In genomic region chr9:106280386-106280785, GRCm38 (mm10) we compare ENCODE assay signal across 8 mouse cellular contexts. TPM values are rescaled to one million over a fixed set of nuclear protein-coding genes. Genes with fewer than 3 reads are reported as not detected.
DNase-seq lines count a peak whose midpoint lies in the region; ATAC-seq and TF ChIP-seq lines count a peak whose summit lies in the region.

No protein-coding gene starts in this region.

- no peak overlapping the region; the same call in 1 of the 2 replicates for H3K27ac ChIP-seq in forebrain, embryonic 11.5 days (ENCODE audit: low read depth, low read length)
- H3K27ac ChIP-seq in macrophage, result peak overlapping the region; percentile 71
- H3K27ac ChIP-seq in small intestine, adult 2 months (ENCODE audit: insufficient read depth, low read depth, low read length), result peak overlapping the region; percentile 86

- no peaks in the 10 kb centered on the region for H3K27me3 ChIP-seq in forebrain, embryonic 11.5 days (ENCODE audit: control insufficient read depth, insufficient read depth, low read length)
- no peaks in the 10 kb centered on the region for H3K27me3 ChIP-seq in small intestine, adult 2 months (ENCODE audit: control insufficient read depth, insufficient read depth, low read length)

- peak; percentile 49 for ATAC-seq in cerebellum, adult (ENCODE audit: insufficient number of reproducible peaks, low FRiP score, low TSS enrichment)
- peak; percentile 40 for ATAC-seq in forebrain, embryonic 11.5 days (replicated peaks; ENCODE audit: low FRiP score)

- H3K4me1 ChIP-seq in forebrain, embryonic 11.5 days (replicated peaks; ENCODE audit: control insufficient read depth, insufficient read depth, low read length), result peaks cover 7% of the 10 kb centered on the region; the same call in 1 of the 2 replicates
- H3K4me1 ChIP-seq in small intestine, adult 2 months (ENCODE audit: control insufficient read depth, insufficient read depth, insufficient read length, low read length), result peaks cover 5% of the 10 kb centered on the region; the same call in 1 of the 2 replicates

- H3K4me3 ChIP-seq in forebrain, embryonic 11.5 days (ENCODE audit: low read depth, low read length), result peak overlapping the region; percentile 69
- H3K4me3 ChIP-seq in macrophage (ENCODE audit: inconsistent target), result peak overlapping the region; percentile 82
- peak overlapping the region; percentile 75 for H3K4me3 ChIP-seq in small intestine, adult 2 months (ENCODE audit: low read depth, low read length)

- 1% methylated on average over 14 of the region's 14 CpGs for WGBS in forebrain, embryonic 11.5 days
- WGBS in macrophage (ENCODE audit: missing documents), result under 1% methylated on average over 14 of the region's 14 CpGs
- under 1% methylated on average over 14 of the region's 14 CpGs for WGBS in small intestine, adult 2 months

- intact Hi-C loops in heart, postnatal 14 days (cut with DNase I), result loop anchor here (2.0 kb wide), 1 partner anchor 68 kb away; no protein-coding TSS in a partner anchor

- H3K9ac ChIP-seq in forebrain, embryonic 11.5 days (ENCODE audit: low read length), result peak overlapping the region; percentile 69

- H3K9me3 ChIP-seq in forebrain, embryonic 11.5 days (ENCODE audit: control insufficient read depth, low read length), result no peaks in the 10 kb centered on the region

- TF ChIP-seq POLR2A in small intestine, adult 2 months (IDR thresholded peaks at IDR 0.05; ENCODE audit: low read depth, low read length), result no peak

- H3K36me3 ChIP-seq in forebrain, embryonic 11.5 days (ENCODE audit: control insufficient read depth, insufficient read depth, low read length), result no peaks in the 10 kb centered on the region
- H3K36me3 ChIP-seq in macrophage (ENCODE audit: inconsistent target), result peaks cover 4% of the 10 kb centered on the region; the same call in 1 of the 2 replicates
- H3K36me3 ChIP-seq in small intestine, adult 2 months (ENCODE audit: control insufficient read depth, insufficient read depth, low read length), result 0 out of 2 replicates have a peak, but pooled peaks cover 1% of the 10 kb centered on the region

- TF ChIP-seq CTCF in small intestine, adult 2 months (IDR thresholded peaks at IDR 0.05; ENCODE audit: extremely low read depth, insufficient read length, insufficient replicate concordance, low read depth, low read length), result peak; percentile 90; the same call in 1 of the 2 replicates

- peak overlapping the region; percentile 79 for H3K4me2 ChIP-seq in forebrain, embryonic 11.5 days (ENCODE audit: low read depth, low read length, severe bottlenecking)

- H3K79me2 ChIP-seq in macrophage (ENCODE audit: inconsistent target), result peaks cover 9% of the 10 kb centered on the region; the same call in 1 of the 2 replicates

- DNase-seq in layer of hippocampus, adult 11-12 months (ENCODE audit: low spot score), result peak; percentile 59
- DNase-seq in layer of hippocampus, postnatal 25 days (ENCODE audit: extremely low spot score in 1 of 2, low spot score in 1 of 2), result no peak
- peak; percentile 69 for DNase-seq in forebrain, embryonic 11.5 days (ENCODE audit: low spot score)
- peak; percentile 54 to 65 for DNase-seq in heart, postnatal 14 days
- peak; percentile 75 to 83 for DNase-seq in kidney, postnatal 36 days

RNA-seq across cellular contexts. Expression of gene Poc1a, which starts 0.5 kb away (rescaled TPM):
- 10 to 100 TPM; 11.7 to 13.0 TPM for total RNA-seq in layer of hippocampus, postnatal 25 days (2021)
- 32.5 and 34.9 TPM in 2 replicates for polyA plus RNA-seq in forebrain, embryonic 11.5 days (2014; fragmentation: Nextera tagmentation; extraction: Ambion mirVana)
- 1 to 10 TPM; 4.3 to 4.8 TPM for total RNA-seq in heart, postnatal 14 days (2021)
- 1 to 10 TPM; 1.9 to 9.1 (median 4.5) TPM for total RNA-seq in macrophage (2018; cell fraction: chromatin; rRNA removed)
- 1 to 10 TPM; 2.2 to 5.2 (median 3.6) TPM for total RNA-seq in macrophage (2018; cell fraction: cytosol; rRNA removed)
- total RNA-seq in macrophage (2018; cell fraction: nucleus; rRNA removed), result 1 to 10 TPM; 1.0 to 5.8 (median 2.6) TPM
- polyA plus RNA-seq in macrophage (2018), result 2.7 to 6.4 TPM (median 3.5 TPM) in 3 replicates
- polyA plus RNA-seq in small intestine, adult 2 months (2012; rRNA removed), result 6.5 and 14.9 TPM in 2 replicates

RNA-seq across cellular contexts. Expression of gene Alas1, which starts 31.9 kb away (rescaled TPM):
- total RNA-seq in layer of hippocampus, postnatal 25 days (2021), result 100 to 1,000 TPM; 147 to 151 TPM
- polyA plus RNA-seq in forebrain, embryonic 11.5 days (2014; fragmentation: Nextera tagmentation; extraction: Ambion mirVana), result 81.9 and 89.2 TPM in 2 replicates
- 100 to 1,000 TPM; 562 to 652 TPM for total RNA-seq in heart, postnatal 14 days (2021)
- 100 to 1,000 TPM in 8 of 26 experiments, 10 to 100 TPM in 18; 27.9 to 189 (median 89.2) TPM for total RNA-seq in macrophage (2018; cell fraction: chromatin; rRNA removed)
- total RNA-seq in macrophage (2018; cell fraction: cytosol; rRNA removed), result 100 to 1,000 TPM; 113 to 192 (median 160) TPM
- 100 to 1,000 TPM in 15 of 26 experiments, 10 to 100 TPM in 11; 46.5 to 175 (median 103) TPM for total RNA-seq in macrophage (2018; cell fraction: nucleus; rRNA removed)
- polyA plus RNA-seq in macrophage (2018), result 173 to 195 TPM (median 183 TPM) in 3 replicates
- polyA plus RNA-seq in small intestine, adult 2 months (2012; rRNA removed), result 117 and 156 TPM in 2 replicates

RNA-seq across cellular contexts. Expression of gene Tlr9, which starts 58.0 kb away (rescaled TPM):
- total RNA-seq in layer of hippocampus, postnatal 25 days (2021), result 1 to 10 TPM; 1.2 to 1.5 TPM
- not detected in 2 replicates for polyA plus RNA-seq in forebrain, embryonic 11.5 days (2014; fragmentation: Nextera tagmentation; extraction: Ambion mirVana)
- total RNA-seq in heart, postnatal 14 days (2021), result under 1 TPM; 0.55 to 0.88 TPM
- total RNA-seq in macrophage (2018; cell fraction: chromatin; rRNA removed), result 10 to 100 TPM in 14 of 26 experiments, 1 to 10 TPM in 12; 1.1 to 44.1 (median 13.9) TPM
- total RNA-seq in macrophage (2018; cell fraction: cytosol; rRNA removed), result 100 to 1,000 TPM in 9 of 26 experiments, 10 to 100 TPM in 17; 16.2 to 215 (median 57.2) TPM
- 100 to 1,000 TPM in 13 of 26 experiments, 10 to 100 TPM in 13; 10.9 to 317 (median 79.4) TPM for total RNA-seq in macrophage (2018; cell fraction: nucleus; rRNA removed)
- polyA plus RNA-seq in macrophage (2018), result 9.3 to 44.3 TPM (median 27.8 TPM) in 3 replicates
- polyA plus RNA-seq in small intestine, adult 2 months (2012; rRNA removed), result 3.3 and 3.8 TPM in 2 replicates

Comparison
In these comparisons a context has a peak if more than half of its experiments do, and no peak if none do; other contexts are left out.
1. DNase-seq: peak in layer of hippocampus, adult 11-12 months (single experiment), forebrain, embryonic 11.5 days (single experiment), heart, postnatal 14 days (2 of 2) and kidney, postnatal 36 days (2 of 2); none in layer of hippocampus, postnatal 25 days (0 of 2).
2. Peak in every context shown above with its lines, with median percentiles within 50 percentile points of each other: H3K4me3 ChIP-seq.